Mouse (Mus musculus) midbrain, postnatal 0 days (tissue): ENCODE data around the gene Csf2rb. TPM values are rescaled to one million over a fixed set of nuclear protein-coding genes. Genes with fewer than 3 reads are reported as not detected.

Experiments
- ATAC-seq: fragments of 200-750 bp; cut with Nextera tagmentation; 2 replicates; pipeline ENCODE4 v1.8.0; 2017; ENCODE audit warnings: moderate number of reproducible peaks, mild to moderate bottlenecking, moderate TSS enrichment, moderate library complexity; ENCODE audit not compliant: low FRiP score
- DNase-seq: peaks from one replicate; pipeline ENCODE4 v3.0.0-alpha.2; 2015; ENCODE audit warnings: low spot score
- H3K27ac ChIP-seq: fragments of 300-500 bp; sonication (generic); 2 replicates; pipeline ENCODE4 v1.5.1; 2014; ENCODE audit warnings: low read depth, mild to moderate bottlenecking, low read length, mixed read lengths
- H3K27me3 ChIP-seq: fragments of 300-500 bp; sonication (generic); 2 replicates; pipeline ENCODE4 v1.6.1; 2014; ENCODE audit warnings: low read length, control low read depth, mixed read lengths; ENCODE audit not compliant: insufficient read depth
- H3K36me3 ChIP-seq: fragments of 300-500 bp; sonication (generic); 2 replicates; pipeline ENCODE4 v1.6.1; 2014; ENCODE audit warnings: low read length, control low read depth, mixed read lengths; ENCODE audit not compliant: insufficient read depth
- H3K4me1 ChIP-seq: fragments of 300-500 bp; sonication (generic); 2 replicates; pipeline ENCODE4 v1.6.1; 2014; ENCODE audit warnings: mild to moderate bottlenecking, control low read depth, antibody characterized with exemption, low read length, mixed read lengths; ENCODE audit not compliant: insufficient read depth
- H3K4me2 ChIP-seq: fragments of 300-500 bp; sonication (generic); 2 replicates; pipeline ENCODE4 v1.6.1; 2014; ENCODE audit warnings: low read depth, mild to moderate bottlenecking, low read length, mixed read lengths; ENCODE audit not compliant: poor library complexity, severe bottlenecking
- H3K4me3 ChIP-seq: fragments of 300-500 bp; sonication (generic); 2 replicates; pipeline ENCODE4 v1.5.1; 2014; ENCODE audit warnings: low read depth, mild to moderate bottlenecking, low read length, moderate library complexity
- H3K9ac ChIP-seq: fragments of 300-500 bp; sonication (generic); replicated peaks from 2 replicates; pipeline ENCODE4 v1.6.1; 2014; ENCODE audit warnings: mild to moderate bottlenecking, low read length, moderate library complexity, mixed read lengths; ENCODE audit not compliant: poor library complexity, severe bottlenecking
- H3K9me3 ChIP-seq: fragments of 300-500 bp; sonication (generic); 2 replicates; pipeline ENCODE4 v1.6.1; 2016; ENCODE audit warnings: low read length, control low read depth
- CTCF ChIP-seq: IDR thresholded peaks from 2 replicates; pipeline ENCODE4 v1.5.1; 2016; ENCODE audit warnings: antibody characterized with exemption, mild to moderate bottlenecking
- WGBS: fragments of 180-500 bp; shearing (Covaris S2); extraction: QIAGEN DNeasy Blood & Tissue Kit; methylation state at CpG from one replicate; pipeline ENCODE4 v1.1.7; 2014; 5-methylcytosine and 5-hydroxymethylcytosine counted together
- polyA plus RNA-seq: library from polyadenylated mRNA; unstranded; fragments of >200 nt; fragmentation: Nextera tagmentation; extraction: Ambion mirVana; gene quantifications from 2 replicates; pipeline ENCODE4 v1.2.1, GENCODE M21; 2015
- total RNA-seq: library from RNA; depleted of rRNA; stranded (reverse); fragments of >200 nt; gene quantifications from 2 replicates; pipeline ENCODE4 v1.2.3, GENCODE M21; 2014

The Csf2rb gene
- total and polyA plus RNA-seq, 2 experiments from 2014 or later, result 0.90 to 1.7 TPM

DNA sequence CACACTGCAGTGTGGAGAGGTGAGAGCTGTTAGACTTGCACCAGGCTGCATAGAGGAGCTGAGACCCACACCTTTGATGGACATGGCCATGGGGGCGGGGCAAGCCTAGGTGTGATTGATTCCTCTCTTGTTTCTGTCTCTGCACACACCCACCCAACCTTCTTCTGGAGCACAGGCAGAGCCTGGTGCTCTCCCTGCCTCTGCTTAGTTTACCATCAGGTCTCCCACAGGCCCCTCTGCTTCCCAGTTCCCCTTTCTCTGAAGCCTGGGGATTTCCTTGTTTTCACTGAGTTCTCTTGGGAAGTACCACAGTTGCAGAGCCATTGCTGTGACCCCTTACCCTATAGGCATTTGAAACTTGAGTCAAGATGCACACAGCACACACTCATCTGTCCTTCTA, 27.0 kb upstream of the Csf2rb start:
- DNase-seq (no peak), ATAC-seq (no peak)
- Histone ChIP-seq H3K27me3 (no peaks in the 10 kb centered on the region), H3K4me1 (no peaks in the 10 kb centered on the region), H3K4me3 (no peak overlapping the region), H3K9ac (no peak overlapping the region), H3K4me2 (no peak overlapping the region), H3K9me3 (no peaks in the 10 kb centered on the region), H3K27ac (no peak overlapping the region), H3K36me3 (no peaks in the 10 kb centered on the region)
- 93% methylated on average over 1 of the region's 1 CpGs for WGBS
- no peak for TF ChIP-seq CTCF

DNA sequence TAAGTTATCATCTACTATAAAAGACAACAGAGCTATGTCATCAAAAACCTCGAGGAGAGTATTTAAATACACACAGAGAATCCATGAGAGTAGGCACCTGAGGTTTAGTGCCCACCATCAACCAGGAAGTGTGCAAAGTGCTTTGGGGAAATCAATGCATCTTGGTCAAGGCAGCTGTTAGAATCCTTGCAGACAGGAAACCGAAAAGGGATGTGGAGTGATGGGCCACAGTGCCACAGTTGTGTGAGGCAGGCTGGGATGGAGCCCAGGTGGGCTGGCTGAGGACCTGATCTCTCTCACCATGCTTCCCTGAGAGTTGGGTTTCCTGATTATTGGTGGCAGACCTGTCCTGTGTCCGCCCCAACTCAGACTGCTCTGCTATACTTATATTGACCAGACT, 25.9 kb upstream of the Csf2rb start:
- Histone ChIP-seq H3K36me3 (no peaks in the 10 kb centered on the region), H3K9me3 (no peaks in the 10 kb centered on the region), H3K9ac (no peak overlapping the region), H3K27ac (no peak overlapping the region), H3K4me2 (no peak overlapping the region), H3K27me3 (no peaks in the 10 kb centered on the region), H3K4me1 (no peaks in the 10 kb centered on the region), H3K4me3 (no peak overlapping the region)
- ATAC-seq (no peak), DNase-seq (no peak)
- TF ChIP-seq CTCF, result no peak
- 69% methylated on average over 3 of the region's 3 CpGs for WGBS

DNA sequence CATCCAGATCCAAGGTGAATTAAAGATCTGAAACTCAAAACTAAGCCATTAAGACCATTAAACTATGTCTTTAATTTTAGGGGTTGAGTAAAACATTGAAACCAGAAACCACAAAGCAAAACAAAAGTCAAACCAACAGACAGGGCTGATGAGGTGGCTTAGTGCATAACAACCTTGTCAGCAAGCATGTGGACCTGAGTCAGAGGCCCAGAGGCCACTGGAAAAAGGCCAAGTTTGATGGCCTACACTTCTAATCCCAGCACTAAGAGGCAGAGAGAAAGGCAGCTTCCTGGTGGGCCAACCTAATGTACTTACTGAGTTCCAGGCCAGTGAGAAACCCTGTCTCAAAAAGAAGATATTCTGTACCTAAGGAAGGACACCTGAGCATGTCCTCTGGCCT, 24.8 kb upstream of the Csf2rb start:
- Histone ChIP-seq H3K36me3 (no peaks in the 10 kb centered on the region), H3K27ac (no peak overlapping the region), H3K27me3 (no peaks in the 10 kb centered on the region), H3K9ac (no peak overlapping the region), H3K4me3 (no peak overlapping the region), H3K9me3 (no peaks in the 10 kb centered on the region), H3K4me2 (no peak overlapping the region), H3K4me1 (no peaks in the 10 kb centered on the region)
- ATAC-seq (no peak), DNase-seq (no peak)
- TF ChIP-seq CTCF, result no peak

DNA sequence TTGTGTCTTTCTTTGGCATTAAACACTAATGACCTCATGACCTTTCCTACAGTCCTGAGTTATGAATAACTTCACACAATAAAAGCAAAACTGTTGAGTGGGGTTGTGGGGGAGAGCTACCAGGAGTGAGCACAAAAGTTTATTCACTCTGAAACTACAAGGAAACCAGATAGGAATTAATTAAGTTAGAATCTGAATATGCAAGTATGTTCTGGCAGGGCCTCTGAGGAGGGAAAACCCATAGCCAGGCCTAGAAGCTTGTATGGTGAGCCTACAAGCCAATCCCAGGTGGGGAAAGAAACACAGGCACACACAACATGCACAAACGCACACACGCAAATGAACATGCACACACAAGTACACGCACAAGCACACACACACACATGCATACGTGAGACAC, 22.8 kb upstream of the Csf2rb start:
- 92% methylated on average over 4 of the region's 4 CpGs for WGBS
- no peak for TF ChIP-seq CTCF
- DNase-seq (no peak), ATAC-seq (no peak)
- no peak overlapping the region for H3K27ac ChIP-seq
- no peaks in the 10 kb centered on the region for H3K27me3 ChIP-seq
- H3K4me1 ChIP-seq, result no peaks in the 10 kb centered on the region
- H3K9ac ChIP-seq, result no peak overlapping the region
- no peaks in the 10 kb centered on the region for H3K36me3 ChIP-seq
- H3K4me2 ChIP-seq, result no peak overlapping the region
- no peak overlapping the region for H3K4me3 ChIP-seq
- no peaks in the 10 kb centered on the region for H3K9me3 ChIP-seq

DNA sequence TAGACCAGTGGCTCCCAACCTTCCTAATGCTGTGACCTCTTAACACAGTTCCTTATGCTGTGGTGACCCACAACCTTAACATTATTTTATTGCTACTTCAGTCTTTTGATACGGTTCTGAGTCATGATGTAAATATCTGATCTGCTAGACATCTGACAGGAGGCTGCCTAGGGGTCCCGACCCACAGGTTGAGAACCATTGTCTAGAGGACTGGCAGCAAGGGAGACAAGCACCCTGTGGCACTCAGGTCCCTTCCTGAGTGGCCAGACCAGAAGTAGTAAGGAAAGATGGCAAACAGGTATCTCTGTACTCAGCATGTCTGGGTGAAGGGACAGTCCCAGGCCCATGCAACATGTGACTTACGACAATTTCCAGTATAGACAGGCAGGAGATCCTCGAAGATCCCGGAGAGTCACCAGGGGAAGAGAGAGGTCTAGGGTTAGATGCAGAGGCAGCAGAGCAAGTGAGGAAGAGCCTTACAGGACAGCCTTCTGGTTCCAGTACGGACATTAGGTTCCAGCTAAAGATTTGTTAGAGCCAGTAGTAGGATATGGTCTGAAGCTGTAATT, 21.8 kb upstream of the Csf2rb start:
- 94% methylated on average over 6 of the region's 6 CpGs for WGBS
- Histone ChIP-seq H3K4me3 (no peak overlapping the region), H3K4me1 (no peaks in the 10 kb centered on the region), H3K9me3 (no peaks in the 10 kb centered on the region), H3K27me3 (no peaks in the 10 kb centered on the region), H3K4me2 (no peak overlapping the region), H3K27ac (no peak overlapping the region), H3K36me3 (no peaks in the 10 kb centered on the region), H3K9ac (no peak overlapping the region)
- ATAC-seq, result no peak
- TF ChIP-seq CTCF, result no peak
- no peak for DNase-seq

DNA sequence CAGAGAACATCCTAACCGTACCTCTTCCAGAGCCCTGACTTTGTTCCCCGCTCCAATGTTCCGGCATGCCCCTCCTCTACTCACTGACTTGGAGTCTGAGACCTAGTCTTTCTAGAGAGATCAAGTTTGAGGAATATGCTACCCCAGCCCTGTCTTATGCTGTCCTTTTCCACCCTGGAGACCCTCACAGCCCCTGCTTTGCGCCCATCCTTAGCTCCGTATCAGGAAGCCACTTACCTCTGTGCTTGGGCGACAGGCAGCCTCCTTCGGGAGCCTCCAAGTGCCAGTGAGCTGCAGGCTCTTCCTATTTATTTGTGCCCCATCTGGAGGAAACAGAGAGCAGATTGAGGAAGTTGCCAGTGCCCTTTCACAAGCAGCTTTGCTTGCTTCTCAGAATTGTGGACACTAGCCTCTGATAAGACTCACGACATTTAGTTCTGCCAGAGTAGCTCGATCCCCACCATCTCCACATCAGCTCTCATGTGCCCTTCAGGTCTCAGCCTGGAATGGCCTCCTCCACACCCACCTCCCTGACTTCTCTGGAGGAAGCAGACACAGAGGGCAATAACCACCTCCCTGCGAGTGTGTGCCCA, 20.1 kb upstream of the Csf2rb start, which contains the start of gene Csf2rb2:
Gene Csf2rb2 (minus strand): TSS at position 381 of the 593 bp plus-strand sequence.
- Histone ChIP-seq H3K27me3 (no peaks in the 10 kb centered on the region), H3K9ac (no peak within 1 kb of the TSS), H3K36me3 (no peaks in the 10 kb centered on the region), H3K4me1 (no peaks in the 10 kb centered on the region), H3K4me2 (no peak within 1 kb of the TSS), H3K9me3 (no peaks in the 10 kb centered on the region), H3K4me3 (no peak within 1 kb of the TSS), H3K27ac (no peak within 1 kb of the TSS)
- DNase-seq (no peak), ATAC-seq (no peak)
- 82% methylated on average over 10 of the region's 10 CpGs for WGBS
- TF ChIP-seq CTCF, result no peak
